Mouse (Mus musculus) megakaryocyte, adult 5-6 weeks (primary cell): Measurements from ENCODE around the gene Kif21b. TPM values are rescaled to one million over a fixed set of nuclear protein-coding genes. Genes with fewer than 3 reads are reported as not detected.

Experiments
- ATAC-seq: 2 replicates; pipeline ENCODE4 v1.8.0; 2016; ENCODE audit warnings: mild to moderate bottlenecking, inconsistent platforms; ENCODE audit not compliant: poor library complexity, severe bottlenecking
- total RNA-seq, 2 experiments: library from RNA; stranded (forward) in 1 of 2; stranded (reverse) in 1 of 2; fragments of 153-499, 151-499 nt in 1 of 2; fragments of 221-1000, 200-1000 nt in 1 of 2; gene quantifications; 2 replicates each; pipeline versions ENCODE4 v1.2.3 to v1.2.4; 2015 to 2017

Kif21b gene
- total RNA-seq, 2 experiments from 2014 or later = 36.3 to 41.1 TPM

- no peak for ATAC-seq
These were observed 25.1 kb downstream of the Kif21b start for GRCm38 (mm10) chr1:136156304-136156703.

DNA sequence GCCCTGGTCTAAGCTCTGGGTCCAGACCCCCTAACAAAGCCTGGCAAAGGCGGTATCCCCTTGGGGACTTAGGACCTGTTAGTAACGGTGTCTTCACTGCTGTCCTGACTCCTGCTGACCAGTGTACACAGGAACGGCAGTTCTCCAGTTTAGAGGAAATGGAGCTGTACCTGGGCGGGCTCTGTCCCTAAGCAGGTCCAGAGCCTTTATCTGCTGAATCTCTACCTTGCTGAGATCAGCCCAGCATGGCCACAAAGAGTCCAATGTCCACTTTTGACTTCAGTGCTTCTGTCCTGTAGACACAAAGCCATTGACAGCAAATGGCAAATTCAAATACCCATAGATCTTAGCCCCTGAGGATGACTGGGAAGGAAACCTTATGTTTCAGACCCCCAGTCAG is 25.8 kb downstream of the Kif21b start:
- no peak for ATAC-seq

GRCm38 (mm10) chr1:136159830-136160229 is 28.6 kb downstream of the Kif21b start:
- ATAC-seq = no peak

GRCm38 (mm10) chr1:136160297-136160696 is 29.1 kb downstream of the Kif21b start:
- no peak for ATAC-seq

GRCm38 (mm10) chr1:136160930-136161329 is 29.7 kb downstream of the Kif21b start:
- ATAC-seq = no peak

DNA sequence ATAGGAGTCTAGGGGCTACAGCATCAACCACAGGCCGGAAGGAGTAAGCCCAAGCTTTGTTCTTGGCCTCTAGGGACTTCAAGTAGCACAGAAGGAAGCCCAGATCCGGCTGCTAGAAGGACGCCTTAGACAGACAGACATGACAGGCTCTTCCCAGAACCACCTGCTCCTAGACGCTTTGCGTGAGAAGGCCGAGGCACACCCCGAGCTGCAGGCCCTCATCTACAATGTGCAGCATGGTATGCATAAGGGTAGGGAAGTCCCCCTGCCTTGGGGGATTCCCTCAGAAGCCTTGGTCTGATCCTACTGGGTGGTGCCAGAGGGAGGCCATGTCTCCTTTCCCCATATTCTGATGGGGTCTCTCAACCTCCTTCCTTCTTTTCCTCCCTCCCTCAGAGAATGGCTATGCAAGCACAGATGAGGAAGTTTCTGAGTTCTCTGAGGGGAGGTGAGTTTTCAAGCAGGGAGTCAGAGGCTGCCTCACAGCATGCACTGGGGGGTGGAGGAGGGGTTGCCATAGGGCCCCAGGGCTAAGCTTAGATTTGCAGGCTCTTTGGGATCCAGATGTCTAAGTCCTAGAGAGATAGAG is 30.2 kb downstream of the Kif21b start:
- ATAC-seq = no peak

DNA sequence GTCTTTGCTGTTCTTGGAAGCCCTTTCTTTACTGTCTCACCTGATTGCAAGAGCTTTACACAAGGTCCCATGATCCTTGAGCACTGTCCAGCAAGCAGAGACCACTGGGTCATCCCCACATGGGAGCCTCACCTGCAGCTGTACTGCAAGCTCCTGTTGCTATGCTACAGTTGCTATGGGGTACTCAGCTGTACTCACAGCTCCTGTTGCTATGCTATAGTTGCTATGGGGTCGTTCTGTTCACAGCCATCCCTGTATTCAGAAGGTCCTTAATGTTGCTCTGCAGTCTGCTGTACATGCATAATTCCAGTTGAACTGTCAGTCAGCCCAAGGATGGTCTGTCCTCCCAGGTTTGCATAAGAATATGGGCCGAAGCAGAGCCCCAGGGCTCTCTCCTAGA is 34.2 kb downstream of the Kif21b start:
- no peak for ATAC-seq

GRCm38 (mm10) chr1:136167657-136168056 is 36.5 kb downstream of the Kif21b start:
- ATAC-seq = no peak

- peak; percentile 73 for ATAC-seq
These were observed 38.9 kb downstream of the Kif21b start for GRCm38 (mm10) chr1:136170109-136170508.

DNA sequence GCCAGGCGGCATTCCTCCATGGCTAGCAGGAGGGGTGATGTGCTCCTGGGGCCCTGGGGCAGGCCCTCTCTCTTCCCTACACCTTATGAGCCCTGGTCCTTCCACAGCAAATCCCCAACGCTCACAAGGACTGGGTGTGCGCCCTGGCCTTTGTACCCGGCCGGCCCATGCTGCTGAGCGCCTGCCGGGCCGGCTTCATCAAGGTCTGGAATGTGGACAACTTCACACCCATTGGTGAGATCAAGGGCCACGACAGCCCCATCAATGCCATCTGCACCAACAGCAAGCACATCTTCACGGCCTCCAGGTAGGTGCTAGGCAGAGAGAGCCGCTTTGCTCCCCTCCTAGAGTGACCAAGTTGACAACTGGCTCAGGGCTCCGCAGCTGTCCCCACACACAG is 41.5 kb downstream of the Kif21b start:
- no peak for ATAC-seq

GRCm38 (mm10) chr1:136174101-136174606 is 43.0 kb downstream of the Kif21b start:
- peak; percentile 32 for ATAC-seq

GRCm38 (mm10) chr1:136175183-136175582 is 44.0 kb downstream of the Kif21b start:
- ATAC-seq = peak; percentile 56

DNA sequence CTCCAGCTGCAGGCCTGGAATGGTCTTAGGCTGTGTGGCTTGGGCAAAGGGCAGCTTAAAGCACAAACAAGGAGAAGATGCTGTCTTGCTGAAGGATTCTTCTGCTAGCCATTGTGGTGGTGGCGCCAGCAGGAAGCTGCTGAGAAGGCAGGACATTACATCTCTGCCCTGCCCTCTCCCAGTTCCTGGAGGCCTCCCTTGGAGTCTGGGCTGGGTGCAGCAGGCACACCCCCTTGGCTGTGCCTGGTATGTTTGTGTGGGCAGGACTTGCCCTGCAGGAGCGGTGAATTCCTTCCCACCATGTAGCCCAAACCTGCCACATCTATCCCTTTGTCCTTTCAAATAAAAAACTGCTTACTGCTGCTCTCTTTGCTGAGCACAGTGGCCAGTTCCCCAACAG is 45.9 kb downstream of the Kif21b start:
- ATAC-seq = no peak

DNA sequence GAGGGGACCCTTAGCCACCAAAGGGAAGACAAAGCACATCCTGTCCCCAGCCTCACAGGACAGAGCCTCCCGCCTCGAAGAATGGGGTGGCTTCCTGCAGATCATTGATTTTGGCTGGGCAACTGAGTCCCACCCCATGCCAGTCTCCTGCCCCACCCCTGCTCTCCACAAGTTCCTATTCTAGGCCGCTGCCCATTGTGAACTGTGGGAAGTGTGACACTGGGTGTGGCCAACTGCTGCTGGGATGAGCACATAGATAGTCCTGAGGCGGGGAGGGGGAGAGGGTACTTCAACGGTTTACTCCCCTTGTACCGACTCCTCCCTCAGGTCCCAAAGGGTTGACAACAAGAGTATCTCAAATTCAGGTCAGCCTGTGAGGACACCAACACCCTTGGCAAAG is 47.6 kb downstream of the Kif21b start:
- peak; percentile 70 for ATAC-seq

DNA sequence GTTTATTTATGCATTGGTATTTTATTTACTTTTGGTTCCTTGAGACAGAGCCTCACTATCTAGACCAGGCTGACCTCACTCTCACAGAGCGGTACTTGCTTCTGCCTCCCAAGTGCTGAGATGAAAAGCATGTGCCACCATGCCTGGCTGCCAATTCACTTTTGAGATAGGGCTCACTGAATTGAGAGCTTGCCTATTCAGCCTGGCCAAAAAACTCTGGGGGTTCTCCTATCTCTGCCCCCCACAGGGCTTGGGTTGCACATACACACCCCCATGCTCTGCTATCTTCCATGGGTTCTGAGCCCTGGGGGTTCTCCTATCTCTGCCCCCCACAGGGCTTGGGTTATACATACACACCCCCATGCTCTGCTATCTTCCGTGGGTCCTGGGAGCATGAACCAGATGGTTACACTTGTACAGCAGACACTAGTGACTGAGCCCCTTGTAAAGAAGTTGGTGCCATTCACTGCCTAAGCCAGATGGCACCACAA is 48.4 kb downstream of the Kif21b start:
- no peak for ATAC-seq

DNA sequence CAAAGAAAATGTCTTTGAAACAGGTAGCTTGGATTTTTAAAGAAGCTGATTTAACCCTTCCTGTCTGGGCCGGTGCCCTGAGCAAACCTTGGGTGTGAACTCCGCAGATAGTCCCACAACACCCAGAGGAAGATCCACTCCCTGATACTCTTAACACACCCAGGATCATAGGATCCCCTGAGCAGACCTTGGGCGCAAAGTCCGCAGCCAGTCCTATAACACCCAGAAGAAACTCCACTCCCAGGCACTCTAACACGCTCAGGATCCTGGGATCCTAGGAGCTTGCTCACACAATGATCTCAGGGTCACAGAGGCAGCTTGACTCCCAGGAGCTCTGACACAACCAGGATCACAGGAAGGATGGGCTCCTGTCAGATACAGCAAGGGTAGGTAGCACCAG is 58.8 kb downstream of the Kif21b start:
- no peak for ATAC-seq

- ATAC-seq = peak; percentile 78
These were observed 81.6 kb downstream of the Kif21b start, which contains the start of gene Mroh3 for GRCm38 (mm10) chr1:136212803-136213202. Gene Mroh3 (minus strand): TSS chr1:136212828.

DNA sequence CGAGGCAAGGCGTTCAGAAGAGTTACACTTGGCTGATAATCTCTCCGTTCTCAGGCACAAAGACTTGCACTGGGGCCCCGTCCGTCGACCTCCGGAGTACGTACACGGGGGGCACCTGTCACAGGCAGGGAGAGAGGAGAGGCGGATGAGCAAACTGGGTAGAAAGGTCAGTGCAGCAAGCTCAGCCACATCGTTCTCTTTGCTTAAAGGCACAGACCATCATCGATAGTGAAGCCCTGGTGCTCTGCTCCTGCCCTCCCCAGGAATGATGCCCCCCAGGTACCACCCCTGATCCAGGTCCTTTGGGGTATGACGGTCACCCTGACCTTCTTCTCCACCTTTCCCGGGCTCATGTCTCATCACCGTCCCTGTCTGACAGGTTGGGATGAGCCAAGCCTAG is 83.1 kb downstream of the Kif21b start:
- ATAC-seq = no peak

DNA sequence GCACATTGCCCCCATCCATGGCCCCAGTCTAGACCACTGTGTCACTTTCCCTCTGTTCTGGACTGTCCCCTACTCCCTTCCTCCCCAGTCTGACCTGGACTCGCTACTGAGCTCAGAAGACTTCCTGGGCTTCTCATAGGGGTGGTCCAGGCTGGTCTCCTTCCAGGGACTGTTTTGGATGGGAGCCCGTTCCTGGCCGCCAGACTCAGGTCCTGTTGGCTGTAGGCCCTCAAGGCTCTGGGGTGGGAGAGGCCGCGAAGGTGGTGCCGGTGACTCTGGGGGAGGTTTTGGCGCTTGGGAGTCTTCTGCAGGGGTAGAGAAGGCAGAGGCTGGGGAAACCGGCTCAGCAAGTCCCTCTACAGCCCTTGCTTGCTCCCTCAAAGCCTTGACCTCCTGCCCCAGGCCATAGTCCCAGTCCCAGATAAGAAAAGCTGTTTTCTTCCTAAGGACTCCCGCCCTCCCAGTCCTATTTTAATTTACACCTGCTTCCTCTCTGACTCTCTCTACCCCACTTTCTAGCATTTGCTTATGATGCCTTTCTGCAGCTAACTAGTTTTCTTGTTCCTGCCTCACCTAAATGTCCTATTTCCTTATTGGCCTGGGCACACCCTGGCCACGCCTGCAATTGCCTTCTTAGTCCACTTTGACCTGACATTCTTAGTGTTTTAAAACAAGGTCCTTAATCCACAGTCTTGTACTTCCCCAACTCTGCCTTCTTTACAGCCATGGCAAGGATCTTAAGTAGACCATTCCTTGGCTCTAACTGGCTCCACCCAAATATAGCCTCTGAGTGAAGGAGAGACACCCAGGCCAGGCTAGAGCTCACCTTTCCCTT is 89.1 kb downstream of the Kif21b start:
- ATAC-seq = no peak

- no peak for ATAC-seq
These were observed 91.2 kb downstream of the Kif21b start for GRCm38 (mm10) chr1:136222386-136222785.

GRCm38 (mm10) chr1:136223758-136224342 is 92.7 kb downstream of the Kif21b start:
- ATAC-seq = no peak

GRCm38 (mm10) chr1:136225846-136226245 is 94.7 kb downstream of the Kif21b start:
- no peak for ATAC-seq
